Mouse (Mus musculus) gastrocnemius, adult 18-20 months (tissue): ENCODE data around the gene Dio2. TPM values are rescaled to one million over a fixed set of nuclear protein-coding genes. Genes with fewer than 3 reads are reported as not detected.

Experiments
- DNase-seq: peaks from one replicate; pipeline ENCODE4 v3.0.0; 2021; ENCODE audit warnings: low spot score
- long read RNA-seq, 2 experiments: library from polyadenylated mRNA; stranded (forward); transcript quantifications; one replicate each; pipeline ENCODE4 v2.0.0; 2021
- total RNA-seq, 2 experiments: library from RNA; stranded (reverse); gene quantifications; 2 replicates each; pipeline ENCODE4 v1.2.3; 2021

Gene Dio2
- 1 to 10 TPM in 1 of 2 experiments, under 1 TPM in 1; 0.84 to 1.6 TPM for total RNA-seq
- long read RNA-seq, experiment 1: 0 reads
- long read RNA-seq, experiment 2, partial matches to known transcripts: 0 of 2 reads
- long read RNA-seq, experiment 2, other reads (novel, unspliced or antisense): 2 of 2 reads

GRCm38 (mm10) chr12:90738388-90739223 lies at the start of gene Dio2:
TSS of gene Dio2 (minus strand) at chr12:90738438.
- peak; percentile 15 for DNase-seq

GRCm38 (mm10) chr12:90781438-90781837 lies 43.2 kb upstream of the Dio2 start:
- DNase-seq: no peak

- DNase-seq: no peak
Measured at GRCm38 (mm10) chr12:90744752-90745151, 6.5 kb upstream of the Dio2 start.

- no peak for DNase-seq
Measured at GRCm38 (mm10) chr12:90743633-90744032, 5.4 kb upstream of the Dio2 start.

GRCm38 (mm10) chr12:90740468-90740867 lies 2.2 kb upstream of the Dio2 start:
- DNase-seq: peak; percentile 72

- peak; percentile 13 for DNase-seq
Measured at GRCm38 (mm10) chr12:90737932-90738331, 306 bp downstream of the Dio2 start.

GRCm38 (mm10) chr12:90735447-90735846 lies 2.8 kb downstream of the Dio2 start:
- no peak for DNase-seq

GRCm38 (mm10) chr12:90734503-90734902 lies 3.7 kb downstream of the Dio2 start:
- no peak for DNase-seq

- no peak for DNase-seq
Measured at GRCm38 (mm10) chr12:90733721-90734120, 4.5 kb downstream of the Dio2 start.

GRCm38 (mm10) chr12:90729648-90730047 lies 8.6 kb downstream of the Dio2 start:
- peak; percentile 48 for DNase-seq

GRCm38 (mm10) chr12:90725107-90725506 lies 13.1 kb downstream of the Dio2 start:
- DNase-seq: no peak

- no peak for DNase-seq
Measured at GRCm38 (mm10) chr12:90724644-90725043, 13.6 kb downstream of the Dio2 start.

- no peak for DNase-seq
Measured at GRCm38 (mm10) chr12:90694135-90694534, 44.1 kb downstream of the Dio2 start.
